Mouse (Mus musculus) brain, embryonic 14.5 days (tissue): Measurements from ENCODE around the gene Erfe.

Source experiments
- CTCF ChIP-seq: fragments of 200-500 bp; IDR thresholded peaks from 2 replicates; pipeline ENCODE4 v1.5.1; 2012; ENCODE audit warnings: inconsistent platforms, mild to moderate bottlenecking, moderate library complexity, borderline replicate concordance; ENCODE audit not compliant: insufficient read depth, insufficient read length; ENCODE audit errors: extremely low read depth
- POLR2A ChIP-seq: fragments of 200-500 bp; IDR thresholded peaks from 2 replicates; pipeline ENCODE4 v1.6.1; 2012; ENCODE audit warnings: mild to moderate bottlenecking, inconsistent platforms, borderline replicate concordance; ENCODE audit not compliant: poor library complexity, insufficient read depth, insufficient read length, severe bottlenecking; ENCODE audit errors: extremely low read depth

GRCm38 (mm10) chr1:91411631-91412285 is 45.5 kb downstream of the Erfe start:
- no peak for TF ChIP-seq POLR2A
- TF ChIP-seq CTCF = no peak
